Mouse (Mus musculus): Measurements from ENCODE around the gene Chrna3.

GRCm38 (mm10) chr9:55009692-55010091 lies 16.7 kb downstream of the Chrna3 start:
- TF ChIP-seq HCFC1 (IDR thresholded peaks at IDR 0.05; ENCODE audit: borderline replicate concordance, insufficient read depth, low read length) (no peak), CHD2 (IDR thresholded peaks at IDR 0.05; ENCODE audit: low read depth, low read length) (no peak), ZNF384 (IDR thresholded peaks at IDR 0.05; ENCODE audit: low read depth, low read length) (no peak), MAFK (IDR thresholded peaks at IDR 0.05; ENCODE audit: insufficient read depth, low read depth, low read length) (no peak), ZC3H11A (IDR thresholded peaks at IDR 0.05; ENCODE audit: borderline replicate concordance, low read depth, low read length) (no peak)

Data from ES-E14 (cell line).